Mouse (Mus musculus): ENCODE results near the gene Il12a. TPM values are rescaled to one million over a fixed set of nuclear protein-coding genes. Genes with fewer than 3 reads are reported as not detected.

Gene Il12a
- not detected for polyA plus RNA-seq (2015; fragmentation: Illumina TruSeq; extraction: RNeasy Lipid Tissue Mini Kit (QIAGEN cat#74804); ENCODE audit: insufficient read depth, low read depth, low replicate concordance)

GRCm38 (mm10) chr3:68690344-68690743, at the start of gene Il12a:
Gene Il12a, plus strand, starts transcription at chr3:68690644.

Other genes starting within 250 kb of the Il12a start
- gene 1110032F04Rik, start 178.9 kb downstream of the Il12a start, polyA plus RNA-seq (2015; fragmentation: Illumina TruSeq; extraction: RNeasy Lipid Tissue Mini Kit (QIAGEN cat#74804); ENCODE audit: insufficient read depth, low read depth, low replicate concordance) = not detected

All from pancreas, adult 10 weeks (tissue).